Comparison of ENCODE assay signal across 19 mouse cellular contexts in genomic region chr2:157399797-157400196, GRCm38 (mm10). TPM values are rescaled to one million over a fixed set of nuclear protein-coding genes. Genes with fewer than 3 reads are reported as not detected.
DNase-seq lines count a peak whose midpoint lies in the region; ATAC-seq and TF ChIP-seq lines count a peak whose summit lies in the region.
"Had no signal": no experiment of that assay in that cellular context is flagged by ENCODE, and none has a peak within 500 bp of the region (broad histone marks: within the 10 kb centered on the region; RNA-seq: fewer than 3 reads in every experiment).

No protein-coding gene starts in this region.

- TF ChIP-seq CTCF in lung, adult 2 months (IDR thresholded peaks at IDR 0.05; ENCODE audit: insufficient read depth, low read length): no peak

- 71% methylated on average over 10 of the region's 10 CpGs for WGBS in lung, adult 2 months

- TF ChIP-seq POLR2A in lung, adult 2 months (IDR thresholded peaks at IDR 0.05; ENCODE audit: borderline replicate concordance, extremely low read depth, low read depth, low read length): no peak

- peaks cover 14% of the 10 kb centered on the region for H3K4me1 ChIP-seq in lung, adult 2 months (ENCODE audit: control insufficient read depth, insufficient read depth, low read length)
- H3K4me1 ChIP-seq: forebrain, embryonic 13.5 days; heart, embryonic 15.5 days had no signal

- peak; percentile 33; the same call in 1 of the 2 replicates for ATAC-seq in frontal cortex, adult (ENCODE audit: low TSS enrichment)
- ATAC-seq: forebrain, embryonic 13.5 days; forebrain, postnatal 0 days; hindbrain, postnatal 0 days had no signal

- no peak overlapping the region for H3K4me3 ChIP-seq in lung, adult 2 months (replicated peaks; ENCODE audit: extremely low read depth, low read depth, low read length)
- H3K4me3 ChIP-seq: embryonic facial prominence, embryonic 10.5 days; forebrain, embryonic 13.5 days; heart, embryonic 15.5 days; hindbrain, embryonic 13.5 days had no signal

- no peak for DNase-seq in frontal cortex, postnatal 36 days (ENCODE audit: low spot score in 2 of 2)
- DNase-seq in kidney, postnatal 10 days: peak; percentile 65
- no peak for DNase-seq in kidney, adult 8-10 months
- peak; percentile 47 for DNase-seq in lung, postnatal 36 days
- DNase-seq in lung, adult 2 months: no peak
- no peak for DNase-seq in right cerebral cortex, postnatal 36 days (ENCODE audit: low spot score in 2 of 2)
- DNase-seq: adrenal gland, adult 8-10 months; cerebellum, adult 2 months; cerebellum, postnatal 10 days; forebrain, postnatal 0 days had no signal

RNA-seq across cellular contexts. Expression of gene Src, which starts 18.4 kb away (rescaled TPM):
- 59.8 and 62.3 TPM in 2 replicates for polyA plus RNA-seq in lung, adult 2 months (2012; rRNA removed)

RNA-seq across cellular contexts. Expression of gene Manbal, which starts 32.4 kb away (rescaled TPM):
- polyA plus RNA-seq in lung, adult 2 months (2012; rRNA removed): 85.5 and 108 TPM in 2 replicates

RNA-seq across cellular contexts. Expression of gene Ghrh, which starts 52.5 kb away (rescaled TPM):
- polyA plus RNA-seq in lung, adult 2 months (2012; rRNA removed): not detected in 2 replicates
- polyA plus RNA-seq: CD4-positive, CD25-positive, alpha-beta regulatory T cell, adult 4 months; G1E; heart, embryonic 11.5 days; heart, embryonic 15.5 days had no signal

Comparison
In these comparisons a context has a peak if more than half of its experiments do, and no peak if none do; other contexts are left out.
1. DNase-seq: peak in kidney, postnatal 10 days (single experiment) and lung, postnatal 36 days (single experiment); none in frontal cortex, postnatal 36 days (0 of 2), kidney, adult 8-10 months (0 of 2), lung, adult 2 months (single experiment) and right cerebral cortex, postnatal 36 days (0 of 2).